Mouse (Mus musculus): ENCODE data around the gene March9. TPM values are rescaled to one million over a fixed set of nuclear protein-coding genes. Genes with fewer than 3 reads are reported as not detected.

Gene March9
- polyA plus RNA-seq, 1 experiment from 2014 or later, result 1.2 TPM

- H3K4me1 ChIP-seq (ENCODE audit: insufficient read depth, low read length), result peaks cover 28% of the 10 kb centered on the region
- peak overlapping the region; percentile 41; the same call in 1 of the 2 replicates for H3K9ac ChIP-seq (replicated peaks; ENCODE audit: low read length)
- H3K27ac ChIP-seq (ENCODE audit: low read length), result no peak overlapping the region
- 4% methylated on average over 48 of the region's 48 CpGs for WGBS
- H3K36me3 ChIP-seq (ENCODE audit: insufficient read depth, low read length), result no peaks in the 10 kb centered on the region
- H3K4me3 ChIP-seq (ENCODE audit: low read length), result peak overlapping the region; percentile 27
- peaks cover 90% of the 10 kb centered on the region for H3K27me3 ChIP-seq (ENCODE audit: insufficient read depth, low read length)
- H3K9me3 ChIP-seq (ENCODE audit: low read length), result no peaks in the 10 kb centered on the region
- ATAC-seq (ENCODE audit: low FRiP score, low TSS enrichment), result no peak
- H3K4me2 ChIP-seq (replicated peaks; ENCODE audit: low read depth, low read length), result peak overlapping the region; percentile 42
Measured at GRCm38 (mm10) chr10:127080901-127081780, 21.2 kb upstream of the March9 start.

GRCm38 (mm10) chr10:127079665-127080391, 19.8 kb upstream of the March9 start:
- peak overlapping the region; percentile 57; the same call in 1 of the 2 replicates for H3K9ac ChIP-seq (replicated peaks; ENCODE audit: low read length)
- H3K27me3 ChIP-seq (ENCODE audit: insufficient read depth, low read length), result peaks cover 90% of the 10 kb centered on the region
- H3K9me3 ChIP-seq (ENCODE audit: low read length), result no peaks in the 10 kb centered on the region
- WGBS, result under 1% methylated on average over 66 of the region's 70 CpGs
- H3K4me1 ChIP-seq (ENCODE audit: insufficient read depth, low read length), result peaks cover 28% of the 10 kb centered on the region
- ATAC-seq (ENCODE audit: low FRiP score, low TSS enrichment), result no peak
- H3K36me3 ChIP-seq (ENCODE audit: insufficient read depth, low read length), result no peaks in the 10 kb centered on the region
- no peak overlapping the region for H3K27ac ChIP-seq (ENCODE audit: low read length)
- peak overlapping the region; percentile 92 for H3K4me2 ChIP-seq (replicated peaks; ENCODE audit: low read depth, low read length)
- H3K4me3 ChIP-seq (ENCODE audit: low read length), result peak overlapping the region; percentile 53

GRCm38 (mm10) chr10:127078677-127079575, 18.9 kb upstream of the March9 start:
- Histone ChIP-seq H3K36me3 (ENCODE audit: insufficient read depth, low read length) (no peaks in the 10 kb centered on the region), H3K27ac (ENCODE audit: low read length) (no peak overlapping the region), H3K4me3 (ENCODE audit: low read length) (peak overlapping the region; percentile 53), H3K9me3 (ENCODE audit: low read length) (no peaks in the 10 kb centered on the region), H3K4me1 (ENCODE audit: insufficient read depth, low read length) (peaks cover 28% of the 10 kb centered on the region), H3K9ac (replicated peaks; ENCODE audit: low read length) (peak overlapping the region; percentile 57), H3K27me3 (ENCODE audit: insufficient read depth, low read length) (peaks cover 86% of the 10 kb centered on the region), H3K4me2 (replicated peaks; ENCODE audit: low read depth, low read length) (peak overlapping the region; percentile 92)
- under 1% methylated on average over 29 of the region's 49 CpGs for WGBS
- ATAC-seq (ENCODE audit: low FRiP score, low TSS enrichment), result peak; percentile 16; the same call in 1 of the 2 replicates

- peak overlapping the region; percentile 53 for H3K4me3 ChIP-seq (ENCODE audit: low read length)
- 0 out of 2 replicates have a peak, but pooled peaks have one; percentile 13 for ATAC-seq (ENCODE audit: low FRiP score, low TSS enrichment)
- peaks cover 78% of the 10 kb centered on the region for H3K27me3 ChIP-seq (ENCODE audit: insufficient read depth, low read length)
- H3K36me3 ChIP-seq (ENCODE audit: insufficient read depth, low read length), result no peaks in the 10 kb centered on the region
- no peaks in the 10 kb centered on the region for H3K9me3 ChIP-seq (ENCODE audit: low read length)
- H3K4me1 ChIP-seq (ENCODE audit: insufficient read depth, low read length), result peaks cover 28% of the 10 kb centered on the region
- peak overlapping the region; percentile 92 for H3K4me2 ChIP-seq (replicated peaks; ENCODE audit: low read depth, low read length)
- no peak overlapping the region for H3K9ac ChIP-seq (replicated peaks; ENCODE audit: low read length)
- 6% methylated on average over 12 of the region's 12 CpGs for WGBS
- no peak overlapping the region for H3K27ac ChIP-seq (ENCODE audit: low read length)
Measured at GRCm38 (mm10) chr10:127078001-127078676, 18.2 kb upstream of the March9 start.

DNA sequence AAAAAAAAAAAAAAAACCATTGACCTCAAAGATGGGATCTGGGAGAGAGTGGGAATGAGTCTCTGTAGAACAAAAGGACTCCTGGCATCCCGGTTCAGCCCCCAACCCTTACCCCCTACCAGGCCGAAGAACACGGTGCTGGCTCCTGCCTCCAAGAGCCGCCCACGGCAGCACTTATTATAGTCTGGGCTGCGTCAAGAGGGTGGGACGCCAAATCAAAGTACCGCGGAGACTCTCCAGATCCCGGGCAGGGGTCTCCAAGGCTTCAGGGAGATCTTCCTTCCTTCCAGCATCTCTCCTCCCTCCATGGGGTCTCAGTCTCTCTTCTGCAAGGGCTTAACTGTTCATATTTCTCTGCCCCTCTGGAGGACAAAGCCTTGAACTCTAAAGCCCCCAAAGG, 17.5 kb upstream of the March9 start:
- H3K4me2 ChIP-seq (replicated peaks; ENCODE audit: low read depth, low read length), result no peak overlapping the region
- H3K27me3 ChIP-seq (ENCODE audit: insufficient read depth, low read length), result peaks cover 72% of the 10 kb centered on the region
- peaks cover 28% of the 10 kb centered on the region for H3K4me1 ChIP-seq (ENCODE audit: insufficient read depth, low read length)
- H3K36me3 ChIP-seq (ENCODE audit: insufficient read depth, low read length), result no peaks in the 10 kb centered on the region
- no peak overlapping the region for H3K9ac ChIP-seq (replicated peaks; ENCODE audit: low read length)
- H3K9me3 ChIP-seq (ENCODE audit: low read length), result no peaks in the 10 kb centered on the region
- H3K4me3 ChIP-seq (ENCODE audit: low read length), result no peak overlapping the region
- no peak for ATAC-seq (ENCODE audit: low FRiP score, low TSS enrichment)
- H3K27ac ChIP-seq (ENCODE audit: low read length), result no peak overlapping the region
- 5% methylated on average over 10 of the region's 10 CpGs for WGBS

- WGBS, result 26% methylated on average over 4 of the region's 4 CpGs
- no peak overlapping the region for H3K4me2 ChIP-seq (replicated peaks; ENCODE audit: low read depth, low read length)
- no peak overlapping the region for H3K9ac ChIP-seq (replicated peaks; ENCODE audit: low read length)
- no peaks in the 10 kb centered on the region for H3K9me3 ChIP-seq (ENCODE audit: low read length)
- H3K36me3 ChIP-seq (ENCODE audit: insufficient read depth, low read length), result no peaks in the 10 kb centered on the region
- no peak overlapping the region for H3K4me3 ChIP-seq (ENCODE audit: low read length)
- peaks cover 58% of the 10 kb centered on the region for H3K27me3 ChIP-seq (ENCODE audit: insufficient read depth, low read length)
- no peak for ATAC-seq (ENCODE audit: low FRiP score, low TSS enrichment)
- no peak overlapping the region for H3K27ac ChIP-seq (ENCODE audit: low read length)
- H3K4me1 ChIP-seq (ENCODE audit: insufficient read depth, low read length), result peaks cover 23% of the 10 kb centered on the region
Measured at GRCm38 (mm10) chr10:127076082-127076481, 16.1 kb upstream of the March9 start.

GRCm38 (mm10) chr10:127075651-127076050, 15.7 kb upstream of the March9 start:
- ATAC-seq (ENCODE audit: low FRiP score, low TSS enrichment), result no peak
- Histone ChIP-seq H3K36me3 (ENCODE audit: insufficient read depth, low read length) (no peaks in the 10 kb centered on the region), H3K9me3 (ENCODE audit: low read length) (no peaks in the 10 kb centered on the region), H3K4me1 (ENCODE audit: insufficient read depth, low read length) (peaks cover 24% of the 10 kb centered on the region), H3K27ac (ENCODE audit: low read length) (no peak overlapping the region), H3K4me2 (replicated peaks; ENCODE audit: low read depth, low read length) (no peak overlapping the region), H3K4me3 (ENCODE audit: low read length) (no peak overlapping the region), H3K9ac (replicated peaks; ENCODE audit: low read length) (no peak overlapping the region), H3K27me3 (ENCODE audit: insufficient read depth, low read length) (peaks cover 54% of the 10 kb centered on the region)
- 64% methylated on average over 8 of the region's 8 CpGs for WGBS

- no peaks in the 10 kb centered on the region for H3K36me3 ChIP-seq (ENCODE audit: insufficient read depth, low read length)
- no peak within 1 kb of the TSS for H3K27ac ChIP-seq (ENCODE audit: low read length)
- H3K4me1 ChIP-seq (ENCODE audit: insufficient read depth, low read length), result peaks cover 21% of the 10 kb centered on the region
- H3K4me3 ChIP-seq (ENCODE audit: low read length), result no peak within 1 kb of the TSS
- H3K9me3 ChIP-seq (ENCODE audit: low read length), result no peaks in the 10 kb centered on the region
- WGBS, result 66% methylated on average over 9 of the region's 9 CpGs
- no peak within 1 kb of the TSS for H3K9ac ChIP-seq (replicated peaks; ENCODE audit: low read length)
- no peak within 1 kb of the TSS for H3K4me2 ChIP-seq (replicated peaks; ENCODE audit: low read depth, low read length)
- ATAC-seq (ENCODE audit: low FRiP score, low TSS enrichment), result no peak
- peaks cover 48% of the 10 kb centered on the region for H3K27me3 ChIP-seq (ENCODE audit: insufficient read depth, low read length)
Measured at GRCm38 (mm10) chr10:127075080-127075479, 15.1 kb upstream of the March9 start, which contains the start of gene Agap2. Agap2 (plus strand) TSS chr10:127075284.

DNA sequence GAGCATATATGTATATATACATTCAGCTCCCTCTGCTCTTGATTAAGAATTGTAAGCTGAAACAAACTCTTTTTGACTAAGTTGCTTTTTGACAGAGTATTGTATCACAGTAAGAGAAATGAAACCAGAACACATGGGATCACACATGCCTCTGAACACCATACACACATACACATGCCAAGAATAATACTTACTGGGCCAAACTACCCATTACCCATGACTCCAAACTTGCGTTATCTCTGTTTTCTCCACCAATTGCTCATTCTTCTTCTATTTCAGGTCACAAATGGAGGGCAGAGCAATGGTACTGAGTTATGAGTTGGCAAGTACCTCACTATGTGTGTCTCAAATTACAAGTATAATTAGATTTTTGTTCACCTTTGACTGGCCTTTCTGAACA, 14.0 kb upstream of the March9 start:
- H3K27me3 ChIP-seq (ENCODE audit: insufficient read depth, low read length), result peaks cover 37% of the 10 kb centered on the region
- no peak overlapping the region for H3K9ac ChIP-seq (replicated peaks; ENCODE audit: low read length)
- H3K36me3 ChIP-seq (ENCODE audit: insufficient read depth, low read length), result no peaks in the 10 kb centered on the region
- no peak overlapping the region for H3K27ac ChIP-seq (ENCODE audit: low read length)
- no peak overlapping the region for H3K4me2 ChIP-seq (replicated peaks; ENCODE audit: low read depth, low read length)
- no peak for ATAC-seq (ENCODE audit: low FRiP score, low TSS enrichment)
- no peak overlapping the region for H3K4me3 ChIP-seq (ENCODE audit: low read length)
- 90% methylated on average over 1 of the region's 1 CpGs for WGBS
- peaks cover 15% of the 10 kb centered on the region for H3K4me1 ChIP-seq (ENCODE audit: insufficient read depth, low read length)
- no peaks in the 10 kb centered on the region for H3K9me3 ChIP-seq (ENCODE audit: low read length)
